Mouse (Mus musculus) bone marrow macrophage, adult 2 months (primary cell): Measurements from ENCODE around the gene Hpn.

Experiments used
- CTCF ChIP-seq: IDR thresholded peaks from 2 replicates; pipeline ENCODE4 v1.5.1; 2012; ENCODE audit warnings: low read depth, mild to moderate bottlenecking, low read length, moderate library complexity
- POLR2A ChIP-seq: IDR thresholded peaks from 2 replicates; pipeline ENCODE4 v1.6.1; 2012; ENCODE audit warnings: mild to moderate bottlenecking, low read depth, low read length, borderline replicate concordance

GRCm38 (mm10) chr7:31096892-31097564 lies 18.1 kb downstream of the Hpn start:
- TF ChIP-seq CTCF (no peak), POLR2A (no peak)
